Mouse (Mus musculus): Measurements from ENCODE around the gene Acr.
A peak's percentile ranks its signal among the peaks of the same experiment; 100 is the strongest.

The Acr gene

DNA sequence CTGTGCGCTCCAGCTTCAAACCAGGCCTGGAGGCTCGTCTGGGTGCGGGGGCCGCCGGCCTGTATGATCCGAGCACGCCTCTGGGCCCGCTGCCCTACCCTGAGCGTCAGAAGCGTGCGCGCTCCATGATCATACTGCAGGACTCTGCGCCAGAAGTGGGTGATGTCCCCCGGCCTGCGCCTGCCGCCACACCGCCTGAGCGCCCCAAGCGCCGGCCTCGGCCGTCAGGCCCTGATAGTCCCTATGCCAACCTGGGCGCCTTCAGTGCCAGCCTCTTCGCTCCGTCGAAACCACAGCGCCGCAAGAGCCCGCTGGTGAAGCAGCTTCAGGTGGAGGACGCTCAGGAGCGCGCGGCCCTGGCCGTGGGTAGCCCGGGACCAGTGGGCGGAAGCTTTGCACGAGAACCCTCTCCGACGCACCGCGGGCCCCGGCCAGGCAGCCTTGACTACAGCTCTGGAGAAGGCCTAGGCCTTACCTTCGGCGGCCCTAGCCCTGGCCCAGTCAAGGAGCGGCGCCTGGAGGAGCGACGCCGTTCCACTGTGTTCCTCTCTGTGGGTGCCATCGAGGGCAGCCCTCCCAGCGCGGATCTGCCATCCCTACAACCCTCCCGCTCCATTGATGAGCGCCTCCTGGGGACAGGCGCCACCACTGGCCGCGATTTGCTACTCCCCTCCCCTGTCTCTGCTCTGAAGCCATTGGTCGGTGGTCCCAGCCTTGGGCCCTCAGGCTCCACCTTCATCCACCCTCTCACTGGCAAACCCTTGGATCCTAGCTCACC, 20.1 kb upstream of the Acr start:
- no peak for DNase-seq (ENCODE audit: low read depth, low spot score)

DNA sequence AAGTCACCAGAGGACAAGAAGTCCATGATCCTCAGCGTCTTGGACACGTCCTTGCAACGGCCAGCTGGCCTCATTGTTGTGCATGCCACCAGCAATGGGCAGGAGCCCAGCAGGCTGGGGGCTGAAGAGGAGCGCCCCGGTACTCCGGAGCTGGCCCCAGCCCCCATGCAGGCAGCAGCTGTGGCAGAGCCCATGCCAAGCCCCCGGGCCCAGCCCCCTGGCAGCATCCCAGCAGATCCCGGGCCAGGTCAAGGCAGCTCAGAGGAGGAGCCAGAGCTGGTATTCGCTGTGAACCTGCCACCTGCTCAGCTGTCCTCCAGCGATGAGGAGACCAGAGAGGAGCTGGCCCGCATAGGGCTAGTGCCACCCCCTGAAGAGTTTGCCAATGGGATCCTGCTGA, 19.3 kb upstream of the Acr start:
- no peak for DNase-seq (ENCODE audit: low read depth, low spot score)

DNA sequence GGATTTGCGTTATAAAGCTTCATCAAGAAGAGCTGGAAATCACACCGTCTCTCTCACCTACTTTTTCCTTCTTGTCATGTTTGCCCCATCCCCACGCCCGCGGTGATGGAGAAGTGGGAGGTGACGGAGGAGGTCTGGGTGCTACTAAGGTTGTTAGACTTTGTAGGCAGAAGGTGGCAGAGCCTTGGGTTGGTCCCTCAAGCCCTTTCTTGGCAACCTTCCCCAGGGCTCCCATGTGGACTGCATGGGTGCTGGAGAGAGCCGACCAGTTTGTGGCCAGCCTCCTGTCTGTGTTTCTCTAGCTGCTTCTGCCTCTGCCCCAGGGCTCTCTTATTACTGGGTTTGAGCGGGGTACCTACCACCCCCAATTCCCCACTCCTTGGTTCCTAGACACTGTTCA, 17.6 kb upstream of the Acr start:
- DNase-seq (ENCODE audit: low read depth, low spot score): no peak

DNA sequence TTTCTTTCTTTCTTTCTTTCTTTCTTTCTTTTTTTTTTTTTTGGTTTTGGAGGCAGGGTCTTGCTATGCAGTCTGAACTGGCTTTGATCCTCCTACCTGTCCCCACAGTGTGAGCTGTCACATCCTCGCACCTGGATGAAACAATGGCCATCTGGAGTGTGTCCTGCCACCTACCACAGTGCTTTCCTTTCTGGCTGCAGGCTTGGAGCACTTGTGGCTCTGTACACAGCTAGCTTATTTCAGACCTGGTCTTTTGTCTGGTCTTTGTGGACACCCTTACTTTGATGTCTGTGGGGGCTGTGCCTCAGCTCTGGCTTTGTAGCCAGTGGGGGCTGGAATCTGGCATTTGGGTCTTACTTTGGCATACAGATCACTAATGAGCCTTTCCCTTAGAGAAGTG, 16.4 kb upstream of the Acr start:
- DNase-seq (ENCODE audit: low read depth, low spot score): no peak

DNA sequence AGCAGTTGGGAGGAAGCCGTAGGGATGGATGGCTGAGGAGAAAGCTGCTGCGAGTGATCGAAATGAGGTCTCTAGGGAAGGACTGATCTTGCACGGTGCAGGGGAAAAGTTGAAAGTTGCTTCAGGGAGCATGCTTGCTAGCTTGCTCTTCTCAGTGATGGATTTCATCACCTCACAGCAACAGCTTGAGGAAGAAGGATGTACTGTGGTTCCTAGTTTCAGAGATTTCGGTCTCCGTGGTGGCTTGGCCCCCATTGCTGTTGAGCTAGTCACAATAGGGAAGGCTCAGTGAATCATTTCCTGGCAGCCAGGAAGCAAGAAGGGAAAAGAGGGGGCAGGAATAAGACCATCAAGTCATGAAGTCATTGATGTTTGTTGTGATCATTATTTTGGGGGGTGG, 12.5 kb upstream of the Acr start:
- no peak for DNase-seq (ENCODE audit: low read depth, low spot score)

DNA sequence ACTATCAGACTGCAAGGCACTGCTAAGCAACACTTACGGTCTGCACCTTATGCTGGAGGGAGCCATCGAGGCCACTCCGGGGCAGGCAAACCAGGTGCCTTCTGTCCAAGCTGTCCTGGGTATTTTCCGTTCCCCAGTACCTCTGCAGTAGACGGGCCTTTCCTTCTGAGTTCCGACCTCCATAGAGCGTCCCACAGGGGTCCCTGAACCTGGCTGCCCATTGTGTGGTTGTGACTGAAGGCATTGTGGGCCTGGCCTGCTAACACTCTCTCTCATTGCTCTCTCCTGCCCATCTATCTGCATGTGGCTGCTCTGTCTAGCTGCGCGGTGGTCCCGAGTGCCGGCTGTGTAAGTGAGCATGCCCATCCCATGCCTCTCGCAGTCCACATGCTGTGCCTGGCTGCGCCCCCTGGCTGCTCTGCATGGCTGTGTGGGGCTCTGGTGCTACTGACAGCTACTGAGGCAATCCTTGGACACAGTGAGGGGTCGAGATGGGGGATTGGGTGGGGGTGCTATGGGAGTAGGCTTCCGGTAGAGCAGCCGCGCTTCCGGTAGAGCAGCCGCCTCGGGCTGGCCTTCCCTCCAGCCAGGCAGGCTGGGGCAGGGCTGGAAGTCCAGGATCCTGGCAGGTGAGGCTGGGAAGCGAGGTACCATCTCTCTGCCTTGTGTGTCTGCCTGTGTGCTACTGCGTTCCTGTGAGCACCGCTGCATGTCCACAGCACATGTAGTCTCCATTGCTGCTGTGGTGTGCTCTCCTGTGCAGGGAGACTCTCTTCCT, 11.5 kb upstream of the Acr start:
- DNase-seq (ENCODE audit: low read depth, low spot score): no peak

DNA sequence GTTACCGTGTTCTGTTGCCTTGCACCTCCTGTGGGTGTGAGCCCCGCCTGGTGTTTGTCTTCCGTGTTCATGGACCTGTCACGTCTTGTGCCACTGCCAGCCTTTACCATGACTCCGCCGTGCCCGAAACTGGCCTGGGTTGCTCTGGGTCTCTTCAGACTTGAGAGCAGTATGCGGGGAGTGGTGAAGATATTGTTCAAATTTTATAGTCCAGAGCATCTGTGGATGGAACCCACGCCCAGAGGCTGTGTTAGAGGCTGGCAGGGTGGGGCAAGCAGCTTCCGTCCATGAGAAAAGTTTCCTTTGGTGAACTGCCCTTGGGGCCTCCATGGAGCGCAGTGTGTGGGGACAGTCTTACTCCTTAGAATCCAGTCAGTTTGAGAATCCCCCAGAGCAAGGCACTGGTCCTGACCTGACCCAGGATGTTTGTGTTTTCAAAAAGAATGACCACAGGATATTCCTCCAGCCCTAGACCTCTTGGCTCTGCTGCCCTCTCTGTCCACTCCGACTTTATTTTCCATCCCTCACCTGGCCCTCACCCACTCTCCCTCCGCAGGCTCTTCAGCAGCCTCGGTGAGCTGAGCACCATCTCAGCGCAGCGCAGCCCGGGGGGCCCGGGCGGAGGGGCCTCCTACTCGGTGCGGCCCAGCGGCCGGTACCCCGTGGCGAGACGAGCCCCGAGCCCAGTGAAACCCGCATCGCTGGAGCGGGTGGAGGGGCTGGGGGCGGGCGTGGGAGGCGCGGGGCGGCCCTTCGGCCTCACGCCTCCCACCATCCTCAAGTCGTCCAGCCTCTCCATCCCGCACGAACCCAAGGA, 10.7 kb upstream of the Acr start:
- DNase-seq (ENCODE audit: low read depth, low spot score): no peak

DNA sequence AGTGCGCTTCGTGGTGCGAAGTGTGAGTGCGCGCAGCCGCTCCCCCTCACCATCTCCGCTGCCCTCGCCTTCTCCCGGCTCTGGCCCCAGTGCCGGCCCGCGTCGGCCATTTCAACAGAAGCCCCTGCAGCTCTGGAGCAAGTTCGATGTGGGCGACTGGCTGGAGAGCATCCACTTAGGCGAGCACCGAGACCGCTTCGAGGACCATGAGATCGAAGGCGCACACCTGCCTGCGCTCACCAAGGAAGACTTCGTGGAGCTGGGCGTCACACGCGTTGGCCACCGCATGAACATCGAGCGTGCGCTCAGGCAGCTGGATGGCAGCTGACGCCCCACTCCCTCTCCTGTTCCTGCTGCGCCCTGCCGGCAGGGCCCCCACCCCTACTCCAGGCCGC, 10.1 kb upstream of the Acr start:
- no peak for DNase-seq (ENCODE audit: low read depth, low spot score)

DNA sequence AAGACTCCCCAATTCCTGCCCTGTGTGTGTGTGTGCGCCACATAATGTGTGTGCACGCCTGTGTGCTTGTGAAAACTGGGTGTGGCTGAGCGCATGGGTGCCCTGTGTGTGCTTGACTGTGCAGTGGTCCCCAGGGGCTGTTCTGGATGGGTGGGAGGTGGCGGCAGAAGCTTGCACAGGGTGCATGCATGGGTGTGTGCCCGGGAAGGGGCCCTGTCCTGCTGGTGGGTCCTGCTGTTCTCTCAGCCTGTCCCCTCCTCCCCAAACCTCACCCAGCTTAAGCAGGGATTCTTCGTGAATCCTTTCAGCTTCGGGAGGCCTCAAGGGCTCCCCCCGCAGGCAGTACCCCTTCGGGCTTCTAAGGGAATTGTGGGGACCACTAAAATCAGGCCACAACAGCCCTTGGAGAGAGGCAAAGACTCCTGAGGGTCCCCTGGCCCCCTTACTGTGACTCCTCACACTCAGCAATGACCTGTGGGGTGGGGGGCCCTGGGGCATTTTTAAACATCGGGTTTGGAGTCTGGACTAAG, 8.9 kb upstream of the Acr start:
- no peak for DNase-seq (ENCODE audit: low read depth, low spot score)

DNA sequence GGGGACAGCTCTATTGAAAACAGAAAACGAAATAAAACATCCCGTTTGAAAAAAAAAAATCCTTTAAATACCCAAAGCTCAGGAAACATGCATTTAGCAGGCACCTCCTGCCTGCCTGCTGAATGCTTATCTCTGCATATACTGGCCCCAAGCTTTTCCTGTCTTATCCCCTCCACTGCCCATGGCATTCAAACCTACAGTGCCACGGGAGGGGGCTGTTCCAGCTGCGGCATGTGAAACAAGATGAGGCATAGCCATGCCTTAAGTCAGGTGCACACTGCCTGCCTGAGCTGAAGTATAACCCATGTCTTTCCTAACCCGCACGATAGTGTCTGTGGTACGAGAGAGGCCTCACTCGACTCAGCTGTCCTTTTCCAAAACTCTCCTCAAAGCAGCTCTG, 4.0 kb downstream of the Acr start:
- no peak for DNase-seq (ENCODE audit: low read depth, low spot score)

DNA sequence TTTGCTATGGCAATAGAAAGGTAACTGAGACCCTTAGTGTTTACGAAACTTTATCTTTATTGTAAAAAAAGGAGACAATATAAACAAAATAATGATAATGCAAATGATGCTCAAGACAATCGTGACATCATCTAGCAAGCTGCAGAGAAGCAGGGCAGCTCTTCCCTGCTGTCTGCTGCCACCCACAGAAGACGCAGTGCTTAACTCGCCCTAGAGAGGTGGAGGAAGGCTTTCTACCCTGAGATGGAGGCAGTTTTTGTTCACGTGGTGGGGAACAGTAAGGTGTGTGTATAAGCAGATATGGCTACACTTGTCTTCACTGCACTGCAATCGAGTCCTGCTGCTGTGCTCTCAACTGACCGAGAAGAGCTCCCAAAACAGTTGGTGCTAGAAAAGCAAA, 14.4 kb downstream of the Acr start:
- DNase-seq (ENCODE audit: low read depth, low spot score): no peak

DNA sequence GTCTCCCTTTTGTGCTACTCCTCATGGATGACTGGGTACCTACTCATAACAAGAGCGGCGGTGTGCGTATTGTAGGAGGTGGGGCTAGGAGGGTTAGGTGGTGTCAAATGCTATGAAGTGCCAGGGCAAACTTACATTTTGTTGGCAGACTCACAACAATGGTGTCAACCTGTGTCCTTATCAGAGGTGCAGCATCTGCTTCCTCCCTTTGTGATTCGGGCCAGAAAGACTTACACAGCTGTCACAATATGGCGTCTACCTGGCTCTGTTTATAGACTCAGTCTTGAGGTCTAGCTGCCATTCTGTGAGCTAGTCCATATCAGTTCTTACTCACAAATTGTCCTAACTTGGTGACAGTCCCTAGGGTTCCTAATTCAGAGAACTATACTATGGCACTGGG, 17.0 kb downstream of the Acr start:
- no peak for DNase-seq (ENCODE audit: low read depth, low spot score)

DNA sequence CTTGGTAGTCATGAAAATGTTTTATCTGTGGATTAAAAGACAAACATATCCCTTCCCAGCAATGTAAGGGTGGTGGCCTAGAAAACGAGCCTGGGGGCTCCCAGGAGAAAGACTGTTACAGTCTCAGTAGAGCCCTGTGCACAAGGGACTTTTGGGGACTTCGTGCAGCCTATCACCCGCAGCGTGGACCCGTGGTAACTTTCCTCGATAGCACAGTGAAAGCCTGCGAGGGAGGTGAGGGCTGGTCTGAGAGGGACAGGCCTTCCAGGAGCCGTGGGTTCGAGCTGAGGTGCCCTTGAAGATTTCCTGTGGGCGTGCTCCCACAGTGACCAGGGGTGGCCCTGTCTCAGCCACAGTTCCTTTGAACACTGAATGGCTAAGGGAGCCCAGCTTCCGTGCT, 17.5 kb downstream of the Acr start:
- DNase-seq (ENCODE audit: low read depth, low spot score): no peak

DNA sequence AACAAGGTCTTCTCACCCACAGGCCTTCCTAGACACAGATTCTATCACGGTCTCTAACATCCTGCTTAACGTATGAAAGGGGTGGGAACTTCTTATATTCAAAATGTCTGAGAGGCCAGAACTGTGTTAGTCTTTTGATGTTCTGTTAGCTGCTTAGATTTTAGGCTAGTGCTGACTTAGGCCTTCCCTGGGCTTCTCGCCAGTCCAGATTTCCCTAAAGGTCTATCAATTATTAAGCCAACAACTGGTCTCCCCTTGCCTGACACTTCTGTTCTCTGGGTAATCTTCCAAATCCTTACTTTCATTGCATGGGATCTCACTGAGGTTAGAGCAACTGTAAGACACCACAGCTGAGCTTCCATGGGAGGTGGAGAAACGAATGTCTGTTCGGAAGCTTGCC, 21.0 kb downstream of the Acr start:
- no peak for DNase-seq (ENCODE audit: low read depth, low spot score)

DNA sequence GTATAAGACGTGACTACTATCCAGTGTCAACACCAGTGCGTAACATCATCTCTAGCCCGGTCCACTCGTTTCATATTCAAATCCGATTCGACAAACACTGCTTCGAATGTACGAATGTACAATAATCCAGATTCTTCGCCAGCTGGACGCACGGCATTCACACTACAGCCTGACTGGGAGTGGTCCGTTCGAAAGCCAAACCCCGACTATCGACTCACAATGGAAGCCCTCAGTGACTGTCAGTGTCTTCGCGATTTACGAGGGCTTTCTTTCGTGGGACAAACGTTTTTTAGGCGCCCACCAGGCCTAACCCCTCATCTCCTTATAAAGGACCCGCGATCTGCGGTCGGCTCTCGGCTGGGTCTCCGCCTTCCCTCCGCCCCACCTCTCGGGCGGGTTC, 23.2 kb downstream of the Acr start:
- DNase-seq (ENCODE audit: low read depth, low spot score): no peak

DNA sequence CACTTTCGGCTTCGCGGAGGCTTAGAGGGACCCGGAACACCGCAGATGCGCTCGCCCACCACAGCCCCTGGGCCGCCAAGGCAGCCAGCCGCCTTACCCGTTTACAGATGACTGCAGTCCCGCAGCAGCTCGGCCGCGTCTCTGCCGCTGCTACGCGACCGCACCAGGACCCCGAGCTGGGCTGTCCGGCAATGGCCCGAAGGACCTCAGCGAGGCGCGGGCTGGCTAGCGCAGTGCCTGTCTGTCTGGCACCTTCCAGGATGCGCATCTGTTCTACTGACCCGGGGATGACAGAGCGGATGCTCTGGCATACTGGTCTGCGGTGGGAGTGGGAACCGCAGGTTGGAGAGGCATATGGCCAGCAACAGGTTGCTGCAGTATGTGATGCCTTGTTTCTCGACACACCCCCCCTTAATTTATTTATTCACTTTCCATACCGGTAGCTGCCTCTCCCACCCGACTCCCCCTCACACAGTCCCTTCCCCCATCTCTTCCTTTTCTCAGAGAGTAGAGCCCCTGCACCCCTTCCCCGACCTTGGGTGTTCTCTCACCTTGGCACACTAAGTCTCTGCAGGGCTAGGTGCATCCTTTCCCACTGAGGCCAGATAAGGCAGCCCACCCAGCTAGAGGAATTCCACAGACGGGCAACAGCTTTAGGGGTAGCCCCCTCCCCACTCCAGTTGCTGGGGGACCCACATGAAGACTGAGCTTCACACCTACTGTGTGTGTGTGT, 23.8 kb downstream of the Acr start, which contains the start of gene Rabl2:
Gene Rabl2 (minus strand): TSS at position 201 of the 733 bp plus-strand sequence.
- peak; percentile 76 for DNase-seq (ENCODE audit: low read depth, low spot score)

DNA sequence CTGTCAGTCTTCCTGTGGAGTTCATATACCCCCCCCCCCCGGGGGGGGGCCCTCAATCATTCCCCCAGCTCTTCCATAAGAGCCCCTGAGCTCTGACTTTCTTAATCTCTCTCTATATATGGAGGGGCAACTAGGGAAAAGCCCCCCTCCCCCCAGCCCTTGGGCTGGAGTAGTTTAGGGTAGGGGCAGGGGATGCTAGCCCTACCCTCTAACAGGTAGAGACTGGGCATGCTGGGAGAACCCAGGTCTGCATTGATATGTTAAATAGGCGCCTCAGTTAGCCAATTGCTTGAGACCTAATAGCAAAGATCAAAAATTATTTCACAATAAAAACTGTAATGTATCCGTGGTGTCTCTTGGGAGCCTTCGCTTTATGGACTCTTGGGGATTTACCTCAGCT, 24.4 kb downstream of the Acr start:
- DNase-seq (ENCODE audit: low read depth, low spot score): no peak

DNA sequence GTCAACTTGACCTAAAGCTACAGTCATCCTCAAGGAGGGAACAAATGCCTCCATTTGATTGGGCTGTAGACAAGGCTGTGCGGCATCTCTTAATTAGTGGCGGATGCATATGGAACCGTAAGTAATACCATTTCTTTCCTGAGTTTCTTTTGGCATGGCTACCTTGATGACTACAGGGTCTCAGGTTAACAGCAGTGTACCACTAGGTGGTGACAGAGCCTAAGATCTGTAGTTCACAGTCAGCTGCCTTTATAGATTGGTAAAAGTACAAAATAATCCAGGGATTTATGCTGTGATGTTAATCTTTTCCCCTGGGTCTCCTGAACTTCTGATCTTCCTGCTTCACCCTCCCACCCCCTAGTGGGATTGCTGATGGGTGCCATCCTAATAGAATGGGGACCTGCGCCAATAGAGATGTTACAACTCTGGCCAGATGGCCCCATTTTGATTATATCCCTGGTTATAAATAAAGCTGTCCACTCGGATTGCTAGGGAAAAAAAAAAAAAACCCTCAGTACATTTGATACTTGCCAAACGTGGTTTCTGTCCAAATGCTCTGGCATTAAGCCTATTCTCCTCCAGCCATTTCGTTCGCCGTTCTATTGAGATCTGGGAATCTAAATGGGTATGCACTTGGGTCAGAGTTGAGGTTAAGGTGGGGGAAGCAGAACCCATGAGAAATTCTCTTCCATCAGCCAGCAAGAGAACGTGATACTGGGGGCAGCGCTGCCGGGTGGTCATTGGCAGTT, 37.9 kb downstream of the Acr start:
- no peak for DNase-seq (ENCODE audit: low read depth, low spot score)

DNA sequence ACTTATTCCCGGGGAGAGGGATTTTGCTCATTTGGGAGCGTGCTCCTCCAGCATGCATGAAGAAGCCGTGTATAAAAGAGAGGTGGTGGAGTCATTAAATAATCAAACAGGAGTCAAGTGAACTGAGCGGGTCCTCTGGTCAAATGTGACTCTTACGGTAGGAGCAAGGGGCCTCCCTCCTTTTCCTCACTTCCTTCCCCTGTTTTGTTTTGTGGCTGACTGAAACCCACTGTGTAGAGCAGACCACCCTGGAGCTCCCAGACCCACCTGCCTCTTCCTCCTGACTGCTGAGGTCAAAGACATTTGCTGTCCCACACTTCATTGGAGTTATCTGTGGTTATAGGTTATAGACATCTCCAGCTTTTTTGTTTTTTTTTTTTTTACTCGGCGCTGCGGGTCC, 39.4 kb downstream of the Acr start:
- no peak for DNase-seq (ENCODE audit: low read depth, low spot score)

DNA sequence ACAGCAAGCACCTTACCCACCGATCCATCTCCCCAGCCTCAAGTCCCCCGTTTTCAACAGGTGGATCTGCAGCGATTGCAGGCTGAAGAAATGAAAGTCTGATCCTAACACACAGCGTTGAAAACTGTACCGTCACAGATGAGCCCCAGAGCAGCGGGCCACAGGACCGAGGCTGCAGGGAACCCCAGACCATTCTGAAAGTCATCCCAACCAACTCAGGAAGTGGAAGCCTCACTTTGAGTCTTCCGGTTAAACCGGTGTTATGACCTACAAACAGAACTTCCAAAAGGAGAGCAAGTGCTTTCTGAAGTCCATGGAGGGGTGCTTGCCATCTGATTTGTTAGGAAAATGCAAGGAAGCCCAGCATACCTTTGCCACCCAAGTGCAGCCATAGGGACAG, 39.8 kb downstream of the Acr start:
- no peak for DNase-seq (ENCODE audit: low read depth, low spot score)
